Mouse (Mus musculus) lung, adult 2 months (tissue): ENCODE results near the gene Smim14.

Experiments used
- CTCF ChIP-seq: fragments of 200-500 bp; IDR thresholded peaks from 2 replicates; pipeline ENCODE4 v1.5.1; 2011; ENCODE audit warnings: mild to moderate bottlenecking, low read length, control low read depth; ENCODE audit not compliant: insufficient read depth
- POLR2A ChIP-seq: fragments of 200-500 bp; IDR thresholded peaks from 2 replicates; pipeline ENCODE4 v1.6.1; 2011; ENCODE audit warnings: low read depth, mild to moderate bottlenecking, control low read depth, low read length, borderline replicate concordance; ENCODE audit errors: extremely low read depth

DNA sequence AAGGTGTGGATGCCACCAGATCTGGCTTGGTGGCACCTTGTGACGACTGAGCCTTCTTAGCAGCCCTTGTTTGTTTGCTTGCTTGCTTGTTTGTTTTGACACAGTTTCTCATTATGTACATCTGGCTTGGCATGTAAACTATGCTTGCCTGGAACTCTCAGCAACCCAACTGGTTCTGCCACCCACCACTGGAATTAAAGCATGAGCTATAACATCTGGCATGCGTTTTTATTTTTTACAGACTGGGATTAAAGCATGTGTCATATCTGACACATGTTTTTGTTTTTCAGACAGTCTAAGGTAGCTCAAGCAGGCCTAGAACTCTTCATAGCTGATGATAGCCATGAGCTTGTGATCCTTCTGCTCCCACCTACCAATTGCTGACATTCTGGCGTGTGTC is 41.6 kb upstream of the Smim14 start:
- no peak for TF ChIP-seq CTCF
- TF ChIP-seq POLR2A: no peak
